Mouse (Mus musculus): ENCODE data around the gene Nfe2l3. TPM values are rescaled to one million over a fixed set of nuclear protein-coding genes. Genes with fewer than 3 reads are reported as not detected.
A peak's percentile ranks its signal among the peaks of the same experiment; 100 is the strongest.

The Nfe2l3 gene
- polyA plus RNA-seq, 1 experiment, result 10.5 TPM

- peaks cover 71% of the 10 kb centered on the region for H3K36me3 ChIP-seq (ENCODE audit: control insufficient read depth, insufficient read depth, low read length)
- WGBS, result 92% methylated on average over 5 of the region's 5 CpGs
- TF ChIP-seq POLR2A (IDR thresholded peaks at IDR 0.05; ENCODE audit: control insufficient read depth, extremely low read depth, insufficient read depth, low read length, poor library complexity), result no peak
- no peak for TF ChIP-seq CTCF (IDR thresholded peaks at IDR 0.05; ENCODE audit: borderline replicate concordance, control insufficient read depth, extremely low read depth, insufficient read depth, low read length, poor library complexity)
- no peak for DNase-seq
- no peaks in the 10 kb centered on the region for H3K27me3 ChIP-seq (ENCODE audit: control insufficient read depth, insufficient read depth, low read length)
- no peak overlapping the region for H3K27ac ChIP-seq (ENCODE audit: control insufficient read depth, insufficient read depth, low read length)
- no peaks in the 10 kb centered on the region for H3K4me1 ChIP-seq (replicated peaks; ENCODE audit: control insufficient read depth, insufficient read depth, low read length)
- no peak overlapping the region for H3K4me3 ChIP-seq (ENCODE audit: control insufficient read depth, insufficient read depth, low read length)
Observed at GRCm38 (mm10) chr6:51459313-51460020, 27.0 kb downstream of the Nfe2l3 start.

GRCm38 (mm10) chr6:51460021-51460360 is 27.5 kb downstream of the Nfe2l3 start:
- no peak overlapping the region for H3K27ac ChIP-seq (ENCODE audit: control insufficient read depth, insufficient read depth, low read length)
- peaks cover 76% of the 10 kb centered on the region for H3K36me3 ChIP-seq (ENCODE audit: control insufficient read depth, insufficient read depth, low read length)
- H3K4me1 ChIP-seq (replicated peaks; ENCODE audit: control insufficient read depth, insufficient read depth, low read length), result no peaks in the 10 kb centered on the region
- no peaks in the 10 kb centered on the region for H3K27me3 ChIP-seq (ENCODE audit: control insufficient read depth, insufficient read depth, low read length)
- WGBS, result 90% methylated on average over 4 of the region's 4 CpGs
- H3K4me3 ChIP-seq (ENCODE audit: control insufficient read depth, insufficient read depth, low read length), result no peak overlapping the region
- no peak for DNase-seq
- TF ChIP-seq POLR2A (IDR thresholded peaks at IDR 0.05; ENCODE audit: control insufficient read depth, extremely low read depth, insufficient read depth, low read length, poor library complexity) (no peak), CTCF (IDR thresholded peaks at IDR 0.05; ENCODE audit: borderline replicate concordance, control insufficient read depth, extremely low read depth, insufficient read depth, low read length, poor library complexity) (no peak)

DNA sequence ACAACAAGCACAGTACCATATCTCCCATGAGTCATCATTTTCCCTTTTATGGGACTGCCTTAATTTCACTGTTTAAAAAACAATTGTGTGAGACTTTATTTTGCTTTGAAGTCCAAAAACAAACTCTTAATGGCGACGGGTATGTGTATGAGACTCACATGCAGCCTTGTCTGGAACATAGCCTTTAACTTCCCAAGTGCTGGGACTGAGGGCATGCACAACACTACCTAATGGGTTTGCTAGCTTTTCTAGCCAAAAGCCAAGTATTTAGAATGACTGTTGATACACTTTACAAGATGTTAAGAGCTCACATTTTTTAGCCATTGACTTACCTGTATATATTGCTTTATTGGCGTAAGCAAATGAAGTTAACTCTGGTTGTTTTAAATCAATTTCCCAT is 27.9 kb downstream of the Nfe2l3 start:
- TF ChIP-seq POLR2A (IDR thresholded peaks at IDR 0.05; ENCODE audit: control insufficient read depth, extremely low read depth, insufficient read depth, low read length, poor library complexity) (no peak), CTCF (IDR thresholded peaks at IDR 0.05; ENCODE audit: borderline replicate concordance, control insufficient read depth, extremely low read depth, insufficient read depth, low read length, poor library complexity) (no peak)
- 95% methylated on average over 3 of the region's 3 CpGs for WGBS
- Histone ChIP-seq H3K4me3 (ENCODE audit: control insufficient read depth, insufficient read depth, low read length) (no peak overlapping the region), H3K27ac (ENCODE audit: control insufficient read depth, insufficient read depth, low read length) (no peak overlapping the region), H3K4me1 (replicated peaks; ENCODE audit: control insufficient read depth, insufficient read depth, low read length) (no peaks in the 10 kb centered on the region), H3K27me3 (ENCODE audit: control insufficient read depth, insufficient read depth, low read length) (no peaks in the 10 kb centered on the region), H3K36me3 (ENCODE audit: control insufficient read depth, insufficient read depth, low read length) (peaks cover 80% of the 10 kb centered on the region)
- no peak for DNase-seq

GRCm38 (mm10) chr6:51467649-51468048 is 35.2 kb downstream of the Nfe2l3 start:
- WGBS, result 0% methylated on average over 2 of the region's 2 CpGs
- peaks cover 5% of the 10 kb centered on the region for H3K4me1 ChIP-seq (replicated peaks; ENCODE audit: control insufficient read depth, insufficient read depth, low read length)
- no peak overlapping the region for H3K27ac ChIP-seq (ENCODE audit: control insufficient read depth, insufficient read depth, low read length)
- TF ChIP-seq POLR2A (IDR thresholded peaks at IDR 0.05; ENCODE audit: control insufficient read depth, extremely low read depth, insufficient read depth, low read length, poor library complexity) (no peak), CTCF (IDR thresholded peaks at IDR 0.05; ENCODE audit: borderline replicate concordance, control insufficient read depth, extremely low read depth, insufficient read depth, low read length, poor library complexity) (no peak)
- no peaks in the 10 kb centered on the region for H3K27me3 ChIP-seq (ENCODE audit: control insufficient read depth, insufficient read depth, low read length)
- no peak overlapping the region for H3K4me3 ChIP-seq (ENCODE audit: control insufficient read depth, insufficient read depth, low read length)
- DNase-seq, result no peak
- peaks cover 48% of the 10 kb centered on the region for H3K36me3 ChIP-seq (ENCODE audit: control insufficient read depth, insufficient read depth, low read length)

DNA sequence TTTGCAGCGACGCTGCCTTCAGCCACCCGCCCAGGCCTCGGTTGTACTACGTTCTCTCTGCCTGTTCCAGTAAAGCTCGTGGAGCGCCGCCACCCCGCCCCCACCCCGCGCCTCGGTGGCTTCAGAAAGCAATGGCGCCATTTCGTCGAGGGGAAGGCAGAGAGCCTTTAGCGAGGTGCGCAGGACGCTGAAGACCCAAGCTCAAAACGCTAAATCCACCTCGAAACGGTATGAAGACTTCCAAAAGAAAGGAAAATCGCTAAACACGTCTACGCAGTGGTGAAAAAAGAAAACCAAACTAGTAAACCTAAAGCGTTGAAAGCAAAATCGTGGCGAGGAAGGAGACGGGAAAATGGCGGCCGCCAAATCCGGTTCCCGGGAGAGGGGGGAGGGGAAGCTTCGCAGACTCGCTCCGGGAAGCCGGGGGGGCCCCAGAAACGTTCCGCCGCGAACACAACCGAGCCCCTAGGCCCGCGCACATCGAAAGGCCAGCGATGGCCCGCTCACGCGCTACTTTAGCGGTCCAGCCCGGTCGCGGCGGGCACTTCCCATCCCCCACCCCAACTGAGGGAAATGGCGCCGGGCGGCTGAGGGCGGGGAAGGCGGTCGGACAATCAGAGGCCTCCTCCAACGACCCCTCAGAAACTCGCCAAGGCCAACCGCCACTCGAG is 36.6 kb downstream of the Nfe2l3 start:
- H3K36me3 ChIP-seq (ENCODE audit: control insufficient read depth, insufficient read depth, low read length), result peaks cover 41% of the 10 kb centered on the region
- peaks cover 7% of the 10 kb centered on the region for H3K4me1 ChIP-seq (replicated peaks; ENCODE audit: control insufficient read depth, insufficient read depth, low read length)
- peak; percentile 78 for DNase-seq
- H3K4me3 ChIP-seq (ENCODE audit: control insufficient read depth, insufficient read depth, low read length), result peak overlapping the region; percentile 74
- TF ChIP-seq CTCF (IDR thresholded peaks at IDR 0.05; ENCODE audit: borderline replicate concordance, control insufficient read depth, extremely low read depth, insufficient read depth, low read length, poor library complexity) (no peak), POLR2A (IDR thresholded peaks at IDR 0.05; ENCODE audit: control insufficient read depth, extremely low read depth, insufficient read depth, low read length, poor library complexity) (0 out of 2 replicates have a peak, but pooled peaks have one; percentile 44)
- under 1% methylated on average over 63 of the region's 63 CpGs for WGBS
- H3K27ac ChIP-seq (ENCODE audit: control insufficient read depth, insufficient read depth, low read length), result peak overlapping the region; percentile 90
- no peaks in the 10 kb centered on the region for H3K27me3 ChIP-seq (ENCODE audit: control insufficient read depth, insufficient read depth, low read length)

DNA sequence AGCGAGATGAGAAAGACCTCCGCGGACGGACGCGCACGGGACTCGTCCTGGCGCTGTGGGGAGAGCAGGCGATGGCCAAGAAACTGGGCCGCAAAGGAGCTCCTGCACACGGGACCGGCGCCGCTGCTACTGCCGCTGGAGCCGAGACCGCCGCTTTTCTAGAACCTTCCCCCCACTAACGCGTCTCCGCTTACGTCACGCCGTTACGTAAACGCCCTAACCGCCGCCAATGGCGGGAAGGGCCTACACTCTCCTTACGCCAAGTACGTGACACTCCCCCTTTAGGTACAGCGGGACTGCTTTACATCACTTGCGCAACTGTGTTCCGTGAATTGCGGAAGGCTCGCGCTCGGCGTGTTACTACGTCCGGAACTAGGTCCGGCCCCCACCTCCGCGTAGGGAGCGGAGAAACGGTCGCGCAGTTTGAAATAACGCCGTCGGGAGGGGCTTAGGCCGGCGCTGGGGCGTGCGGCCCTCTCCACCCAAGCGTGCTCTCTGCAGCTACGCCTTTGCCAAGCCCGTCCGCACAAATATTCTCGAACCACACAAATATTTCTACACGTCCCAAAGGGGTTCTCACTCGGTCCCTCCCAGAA is 37.3 kb downstream of the Nfe2l3 start, which contains the start of gene Hnrnpa2b1:
TSS of gene Hnrnpa2b1 (minus strand) at position 180 of the 596 bp plus-strand sequence.
- H3K27ac ChIP-seq (ENCODE audit: control insufficient read depth, insufficient read depth, low read length), result peak within 1 kb of the TSS; percentile 95
- peak; percentile 98 for DNase-seq
- H3K36me3 ChIP-seq (ENCODE audit: control insufficient read depth, insufficient read depth, low read length), result peaks cover 36% of the 10 kb centered on the region
- WGBS, result under 1% methylated on average over 63 of the region's 63 CpGs
- H3K27me3 ChIP-seq (ENCODE audit: control insufficient read depth, insufficient read depth, low read length), result no peaks in the 10 kb centered on the region
- peak within 1 kb of the TSS; percentile 90 for H3K4me3 ChIP-seq (ENCODE audit: control insufficient read depth, insufficient read depth, low read length)
- peaks cover 7% of the 10 kb centered on the region for H3K4me1 ChIP-seq (replicated peaks; ENCODE audit: control insufficient read depth, insufficient read depth, low read length)
- 0 out of 2 replicates have a peak, but pooled peaks have one; percentile 16 for TF ChIP-seq CTCF (IDR thresholded peaks at IDR 0.05; ENCODE audit: borderline replicate concordance, control insufficient read depth, extremely low read depth, insufficient read depth, low read length, poor library complexity)
- peak; percentile 99 for TF ChIP-seq POLR2A (IDR thresholded peaks at IDR 0.05; ENCODE audit: control insufficient read depth, extremely low read depth, insufficient read depth, low read length, poor library complexity)

All from thymus, adult 2 months (tissue).